Mouse (Mus musculus) lung, postnatal 0 days (tissue): Measurements from ENCODE around the gene Mef2c. TPM values are rescaled to one million over a fixed set of nuclear protein-coding genes. Genes with fewer than 3 reads are reported as not detected.
A peak's percentile ranks its signal among the peaks of the same experiment; 100 is the strongest.

ENCODE experiments used
- ATAC-seq: fragments of 200-750 bp; cut with Nextera tagmentation; 2 replicates; pipeline ENCODE4 v1.8.0; 2017; ENCODE audit warnings: moderate library complexity
- DNase-seq: peaks from one replicate; pipeline ENCODE4 v3.0.0-alpha.2; 2016; ENCODE audit warnings: low spot score
- H3K27ac ChIP-seq: fragments of 300-500 bp; sonication (generic); 2 replicates; pipeline ENCODE4 v1.5.1; 2014; ENCODE audit warnings: antibody characterized with exemption, mild to moderate bottlenecking, low read length, mixed read lengths
- H3K27me3 ChIP-seq: fragments of 300-500 bp; sonication (generic); replicated peaks from 2 replicates; pipeline ENCODE4 v1.6.1; 2014; ENCODE audit warnings: low read length, mixed read lengths; ENCODE audit not compliant: insufficient read depth
- H3K36me3 ChIP-seq: fragments of 300-500 bp; sonication (generic); 2 replicates; pipeline ENCODE4 v1.6.1; 2014; ENCODE audit warnings: low read length, mixed read lengths; ENCODE audit not compliant: insufficient read depth
- H3K4me1 ChIP-seq: fragments of 300-500 bp; sonication (generic); 2 replicates; pipeline ENCODE4 v1.6.1; 2014; ENCODE audit warnings: antibody characterized with exemption, low read depth, low read length, mixed read lengths; ENCODE audit not compliant: insufficient read depth
- H3K4me2 ChIP-seq: fragments of 300-500 bp; sonication (generic); replicated peaks from 2 replicates; pipeline ENCODE4 v1.6.1; 2014; ENCODE audit warnings: low read depth, mild to moderate bottlenecking, low read length, moderate library complexity, mixed read lengths
- H3K4me3 ChIP-seq: fragments of 300-500 bp; sonication (generic); 2 replicates; pipeline ENCODE4 v1.5.1; 2014; ENCODE audit warnings: low read depth, low read length
- H3K9ac ChIP-seq: fragments of 300-500 bp; sonication (generic); replicated peaks from 2 replicates; pipeline ENCODE4 v1.6.1; 2014; ENCODE audit warnings: low read depth, mild to moderate bottlenecking
- H3K9me3 ChIP-seq: fragments of 300-500 bp; sonication (generic); 2 replicates; pipeline ENCODE4 v1.6.1; 2016; ENCODE audit warnings: low read length, mixed read lengths
- CTCF ChIP-seq: IDR thresholded peaks from 2 replicates; pipeline ENCODE4 v1.5.1; 2016; ENCODE audit warnings: antibody characterized with exemption, mild to moderate bottlenecking
- EP300 ChIP-seq: IDR thresholded peaks from 2 replicates; pipeline ENCODE4 v1.6.1; 2016; ENCODE audit warnings: antibody characterized with exemption, mild to moderate bottlenecking, control low read depth
- WGBS: fragments of 180-500 bp; shearing (Covaris S2); extraction: QIAGEN DNeasy Blood & Tissue Kit; methylation state at CpG from one replicate; pipeline ENCODE4 v1.1.7; 2014; 5-methylcytosine and 5-hydroxymethylcytosine counted together
- polyA plus RNA-seq: library from polyadenylated mRNA; unstranded; fragments of >200 nt; fragmentation: Nextera tagmentation; extraction: Ambion mirVana; gene quantifications from 2 replicates; pipeline ENCODE4 v1.2.1, GENCODE M21; 2015

The Mef2c gene
- polyA plus RNA-seq, 1 experiment from 2014 or later, result 35.3 TPM

DNA sequence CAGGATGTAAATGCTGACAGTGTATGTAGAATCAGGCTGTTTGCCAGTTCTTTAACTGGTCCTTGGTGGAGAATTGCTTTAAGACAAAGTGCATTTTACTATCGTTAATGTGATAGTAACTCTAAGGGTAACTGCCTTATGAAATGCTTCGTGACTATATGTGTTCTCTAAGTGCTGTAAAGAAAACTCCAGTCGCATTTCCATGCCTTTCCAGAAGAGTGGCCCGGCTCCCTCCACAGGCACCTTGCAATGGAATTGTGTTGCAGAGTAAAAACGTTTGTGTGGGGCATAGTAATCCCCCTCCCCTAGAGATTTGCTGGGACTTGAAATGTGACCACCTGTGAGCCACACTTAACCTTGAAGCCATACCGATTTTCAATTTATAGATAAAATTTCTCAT lies 22.2 kb downstream of the Mef2c start:
- no peak overlapping the region for H3K9ac ChIP-seq
- no peaks in the 10 kb centered on the region for H3K4me1 ChIP-seq
- no peaks in the 10 kb centered on the region for H3K9me3 ChIP-seq
- ATAC-seq (no peak), DNase-seq (no peak)
- WGBS, result 27% methylated on average over 6 of the region's 6 CpGs
- H3K36me3 ChIP-seq, result no peaks in the 10 kb centered on the region
- 0 out of 2 replicates have a peak, but pooled peaks cover 3% of the 10 kb centered on the region for H3K27me3 ChIP-seq
- peak overlapping the region; percentile 69 for H3K4me2 ChIP-seq
- H3K4me3 ChIP-seq, result peak overlapping the region; percentile 62
- TF ChIP-seq EP300 (no peak), CTCF (no peak)
- no peak overlapping the region for H3K27ac ChIP-seq

DNA sequence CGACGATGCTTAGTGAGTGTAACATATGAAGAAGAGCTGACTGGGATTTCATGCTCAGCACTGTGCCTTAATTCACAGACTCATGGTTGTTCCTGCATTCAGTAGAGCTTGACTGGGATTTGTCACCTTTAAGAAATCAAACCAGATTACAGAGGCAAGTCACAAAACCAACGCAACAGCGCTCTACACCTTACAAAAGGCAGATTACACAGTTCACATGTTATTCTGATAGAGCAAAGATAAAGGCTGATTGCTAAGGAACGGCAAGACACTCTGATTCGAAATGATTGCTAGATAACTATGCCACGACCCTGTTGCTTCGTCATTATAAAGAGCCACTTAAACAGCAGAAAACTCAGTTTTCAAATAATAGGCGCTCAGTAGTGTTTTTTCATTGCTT lies 24.1 kb downstream of the Mef2c start:
- Histone ChIP-seq H3K4me2 (peak overlapping the region; percentile 27; the same call in 1 of the 2 replicates), H3K36me3 (no peaks in the 10 kb centered on the region), H3K4me1 (no peaks in the 10 kb centered on the region), H3K27ac (no peak overlapping the region), H3K9me3 (no peaks in the 10 kb centered on the region), H3K27me3 (0 out of 2 replicates have a peak, but pooled peaks cover 3% of the 10 kb centered on the region), H3K4me3 (no peak overlapping the region), H3K9ac (no peak overlapping the region)
- DNase-seq, result no peak
- TF ChIP-seq CTCF (no peak), EP300 (no peak)
- WGBS, result 66% methylated on average over 9 of the region's 9 CpGs
- ATAC-seq, result no peak

DNA sequence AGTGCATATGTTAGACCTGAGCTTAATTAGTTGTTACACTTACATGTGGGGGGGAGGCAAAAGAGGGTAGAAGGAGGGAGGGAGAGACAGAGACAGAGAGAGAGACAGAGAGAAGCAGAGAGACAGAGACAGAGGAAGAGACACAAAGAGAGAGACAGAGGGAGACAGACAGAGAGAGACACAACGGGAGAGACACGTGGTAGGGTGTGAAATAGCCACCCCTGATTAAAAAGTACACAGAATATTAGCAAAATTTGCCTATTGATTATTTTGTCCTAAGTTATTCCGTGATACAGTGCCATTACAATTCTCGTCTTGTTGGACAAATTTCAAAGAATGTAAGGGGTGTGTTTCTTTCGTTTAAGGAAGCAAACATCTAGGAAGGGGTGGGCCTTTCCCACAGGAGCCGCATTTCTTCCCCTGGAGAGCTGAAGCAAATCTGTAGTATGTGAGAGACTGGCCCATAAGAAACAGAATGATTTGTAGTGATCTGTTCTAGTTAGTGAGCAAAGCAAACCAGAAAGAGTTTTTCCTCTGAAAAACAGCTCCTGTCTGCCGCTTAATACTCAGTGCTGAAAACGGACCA lies 26.0 kb downstream of the Mef2c start:
- peak; percentile 27 for DNase-seq
- Histone ChIP-seq H3K9ac (no peak overlapping the region), H3K4me1 (no peaks in the 10 kb centered on the region), H3K27me3 (no peaks in the 10 kb centered on the region), H3K36me3 (no peaks in the 10 kb centered on the region), H3K9me3 (no peaks in the 10 kb centered on the region), H3K4me3 (peak overlapping the region; percentile 20; the same call in 1 of the 2 replicates), H3K27ac (no peak overlapping the region), H3K4me2 (peak overlapping the region; percentile 42)
- TF ChIP-seq CTCF (no peak), EP300 (no peak)
- WGBS, result 42% methylated on average over 8 of the region's 8 CpGs
- ATAC-seq, result no peak

DNA sequence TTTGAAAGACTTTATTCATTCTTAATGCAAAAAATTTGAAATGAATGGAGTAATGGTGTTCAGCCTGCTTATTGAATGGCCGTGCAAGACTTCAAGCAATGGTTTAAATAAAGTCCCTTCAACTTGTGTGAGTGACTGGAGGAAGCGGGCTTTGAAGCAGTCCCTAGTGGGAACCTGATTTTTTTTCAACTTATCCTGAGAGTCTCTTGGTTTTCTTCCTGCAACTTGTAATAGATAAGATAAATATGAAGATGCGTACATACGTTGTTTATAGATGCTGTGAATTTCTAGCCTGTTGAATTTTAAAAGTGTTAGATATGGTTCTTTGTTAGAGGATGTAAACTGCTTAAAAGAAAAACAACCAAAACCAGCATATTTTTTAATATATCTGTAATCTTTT lies 27.1 kb downstream of the Mef2c start:
- TF ChIP-seq EP300, result no peak
- no peak for TF ChIP-seq CTCF

DNA sequence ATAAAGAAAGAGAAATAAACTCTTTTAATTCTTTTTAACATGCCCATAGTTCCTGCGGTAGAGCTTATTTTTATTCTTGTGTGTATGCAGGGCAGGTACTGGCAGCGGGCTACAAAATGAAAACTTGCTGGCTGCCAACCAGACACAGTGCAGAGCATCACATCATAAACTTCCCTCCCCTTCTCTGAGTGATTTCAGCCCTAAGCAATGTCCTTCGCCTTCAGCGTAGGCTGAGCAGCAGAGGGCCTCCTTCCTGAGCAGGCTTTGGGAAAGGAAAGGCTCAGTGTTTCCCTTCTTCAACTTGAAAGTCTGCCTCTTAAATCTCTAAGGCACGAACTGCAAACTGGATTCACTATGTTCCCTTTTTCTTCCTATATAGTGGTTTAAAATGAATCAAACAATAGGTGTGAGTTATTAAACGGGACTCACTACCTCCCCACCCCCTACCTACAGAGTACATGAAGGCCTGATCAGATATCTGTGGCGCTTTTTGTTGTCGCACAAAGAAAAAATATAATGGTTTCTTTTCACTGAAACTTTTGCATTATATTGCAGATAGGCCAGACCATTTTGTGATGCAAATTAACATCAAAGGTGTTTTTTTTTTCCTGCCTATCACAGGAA lies 28.2 kb downstream of the Mef2c start:
- H3K4me3 ChIP-seq, result no peak overlapping the region
- TF ChIP-seq EP300, result no peak
- peak; percentile 64 for TF ChIP-seq CTCF
- H3K36me3 ChIP-seq, result no peaks in the 10 kb centered on the region
- ATAC-seq (peak; percentile 72), DNase-seq (peak; percentile 58)
- H3K9me3 ChIP-seq, result no peaks in the 10 kb centered on the region
- no peak overlapping the region for H3K9ac ChIP-seq
- no peaks in the 10 kb centered on the region for H3K4me1 ChIP-seq
- no peaks in the 10 kb centered on the region for H3K27me3 ChIP-seq
- WGBS, result 46% methylated on average over 8 of the region's 8 CpGs
- H3K4me2 ChIP-seq, result no peak overlapping the region
- no peak overlapping the region for H3K27ac ChIP-seq

More for the DNA sequence above, 27.1 kb downstream of the Mef2c start:
- 74% methylated on average over 4 of the region's 4 CpGs for WGBS
- Histone ChIP-seq H3K4me1 (no peaks in the 10 kb centered on the region), H3K36me3 (no peaks in the 10 kb centered on the region), H3K27me3 (no peaks in the 10 kb centered on the region), H3K4me2 (no peak overlapping the region), H3K9me3 (no peaks in the 10 kb centered on the region), H3K9ac (no peak overlapping the region), H3K4me3 (no peak overlapping the region), H3K27ac (no peak overlapping the region)
- ATAC-seq, result no peak
- no peak for DNase-seq

DNA sequence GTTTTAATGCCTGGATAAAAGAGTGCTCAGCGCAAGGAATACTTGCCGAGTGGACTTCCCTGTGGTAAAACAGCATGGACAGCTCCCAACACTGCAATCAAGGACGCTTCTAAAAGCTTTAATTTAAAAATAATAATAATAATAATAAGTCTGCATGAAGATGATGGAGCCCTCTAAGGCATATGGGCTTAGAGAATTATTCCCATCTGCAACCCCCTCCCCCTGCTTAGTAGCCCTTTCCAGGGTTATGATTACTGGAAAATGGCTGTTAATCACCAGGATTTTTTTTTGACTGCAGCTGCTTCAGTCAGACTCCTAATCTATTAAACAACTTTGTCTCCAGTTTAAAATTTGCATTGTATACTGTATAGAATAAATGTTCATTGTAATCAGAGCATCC lies 32.5 kb downstream of the Mef2c start:
- H3K4me1 ChIP-seq, result no peaks in the 10 kb centered on the region
- no peak for DNase-seq
- no peak for TF ChIP-seq EP300
- H3K9me3 ChIP-seq, result no peaks in the 10 kb centered on the region
- H3K27ac ChIP-seq, result no peak overlapping the region
- ATAC-seq, result no peak
- H3K36me3 ChIP-seq, result no peaks in the 10 kb centered on the region
- no peak overlapping the region for H3K4me2 ChIP-seq
- no peak overlapping the region for H3K4me3 ChIP-seq
- WGBS, result 72% methylated on average over 3 of the region's 3 CpGs
- no peak overlapping the region for H3K9ac ChIP-seq
- no peaks in the 10 kb centered on the region for H3K27me3 ChIP-seq
